Mouse (Mus musculus): ENCODE results near the gene Gcm1.
A peak's percentile ranks its signal among the peaks of the same experiment; 100 is the strongest.

The Gcm1 gene

GRCm38 (mm10) chr9:78051677-78052076, at the start of gene Gcm1:
TSS of gene Gcm1 (plus strand) at chr9:78051924.
- DNase-seq, result no peak

- DNase-seq, result no peak
Measured at GRCm38 (mm10) chr9:78003278-78003677, 48.4 kb upstream of the Gcm1 start.

GRCm38 (mm10) chr9:78005481-78005880, 46.2 kb upstream of the Gcm1 start:
- peak; percentile 68 for DNase-seq

GRCm38 (mm10) chr9:78006209-78007001, 45.3 kb upstream of the Gcm1 start:
- peak; percentile 94 for DNase-seq

- DNase-seq, result peak; percentile 89
Measured at GRCm38 (mm10) chr9:78009382-78009781, 42.3 kb upstream of the Gcm1 start.

GRCm38 (mm10) chr9:78010187-78010586, 41.5 kb upstream of the Gcm1 start:
- DNase-seq, result no peak

- DNase-seq, result no peak
Measured at GRCm38 (mm10) chr9:78010707-78011106, 41.0 kb upstream of the Gcm1 start.

- DNase-seq, result no peak
Measured at GRCm38 (mm10) chr9:78012066-78012465, 39.7 kb upstream of the Gcm1 start.

GRCm38 (mm10) chr9:78012681-78013080, 39.0 kb upstream of the Gcm1 start:
- DNase-seq, result no peak

- no peak for DNase-seq
Measured at GRCm38 (mm10) chr9:78013813-78014212, 37.9 kb upstream of the Gcm1 start.

GRCm38 (mm10) chr9:78015816-78016215, 35.9 kb upstream of the Gcm1 start:
- DNase-seq, result no peak

- no peak for DNase-seq
Measured at GRCm38 (mm10) chr9:78016288-78016687, 35.4 kb upstream of the Gcm1 start.

- DNase-seq, result no peak
Measured at GRCm38 (mm10) chr9:78021256-78021655, 30.5 kb upstream of the Gcm1 start.

- DNase-seq, result peak; percentile 84
Measured at GRCm38 (mm10) chr9:78022187-78022945, 29.4 kb upstream of the Gcm1 start.

GRCm38 (mm10) chr9:78024823-78025222, 26.9 kb upstream of the Gcm1 start:
- DNase-seq, result peak; percentile 87

- DNase-seq, result no peak
Measured at GRCm38 (mm10) chr9:78027099-78027498, 24.6 kb upstream of the Gcm1 start.

GRCm38 (mm10) chr9:78030835-78031456, 20.8 kb upstream of the Gcm1 start:
- DNase-seq, result no peak

GRCm38 (mm10) chr9:78032930-78033329, 18.8 kb upstream of the Gcm1 start:
- no peak for DNase-seq

GRCm38 (mm10) chr9:78035296-78035695, 16.4 kb upstream of the Gcm1 start:
- no peak for DNase-seq

- DNase-seq, result no peak
Measured at GRCm38 (mm10) chr9:78035831-78036230, 15.9 kb upstream of the Gcm1 start.

- DNase-seq, result peak; percentile 86
Measured at GRCm38 (mm10) chr9:78038755-78039489, 12.8 kb upstream of the Gcm1 start.

- DNase-seq, result no peak
Measured at GRCm38 (mm10) chr9:78045171-78045570, 6.6 kb upstream of the Gcm1 start.

GRCm38 (mm10) chr9:78046755-78047154, 5.0 kb upstream of the Gcm1 start:
- DNase-seq, result peak; percentile 45
